Mouse (Mus musculus) heart, embryonic 16.5 days (tissue): ENCODE data around the gene Rnf214. TPM values are rescaled to one million over a fixed set of nuclear protein-coding genes. Genes with fewer than 3 reads are reported as not detected.
"Not testable (repeated sequence)": the region's sequence is repeated elsewhere in the genome, so short reads cannot be mapped to it uniquely, and the experiment has no call there.

ENCODE experiments used
- ATAC-seq: fragments of 200-750 bp; cut with Nextera tagmentation; replicated peaks from 2 replicates; pipeline ENCODE4 v1.8.0; 2017; ENCODE audit warnings: moderate number of reproducible peaks; ENCODE audit not compliant: insufficient read depth, low FRiP score; ENCODE audit errors: extremely low read depth
- H3K27ac ChIP-seq: fragments of 300-500 bp; sonication (generic); 2 replicates; pipeline ENCODE4 v1.5.1; 2014; ENCODE audit warnings: mild to moderate bottlenecking, low read length, control low read depth, moderate library complexity
- H3K27me3 ChIP-seq: fragments of 300-500 bp; sonication (generic); 2 replicates; pipeline ENCODE4 v1.6.1; 2014; ENCODE audit warnings: low read length, mixed read lengths; ENCODE audit not compliant: control insufficient read depth, insufficient read depth
- H3K36me3 ChIP-seq: fragments of 300-500 bp; sonication (generic); 2 replicates; pipeline ENCODE4 v1.6.1; 2014; ENCODE audit not compliant: control insufficient read depth, insufficient read depth
- H3K4me1 ChIP-seq: fragments of 300-500 bp; sonication (generic); 2 replicates; pipeline ENCODE4 v1.6.1; 2014; ENCODE audit warnings: low read length, mixed read lengths; ENCODE audit not compliant: control insufficient read depth, insufficient read depth
- H3K4me2 ChIP-seq: fragments of 300-500 bp; sonication (generic); 2 replicates; pipeline ENCODE4 v1.6.1; 2014; ENCODE audit warnings: low read depth, mild to moderate bottlenecking, control low read depth, low read length
- H3K4me3 ChIP-seq: fragments of 300-500 bp; sonication (generic); 2 replicates; pipeline ENCODE4 v1.5.1; 2014; ENCODE audit warnings: mild to moderate bottlenecking, control low read depth, low read length
- H3K9ac ChIP-seq: fragments of 300-500 bp; sonication (generic); 2 replicates; pipeline ENCODE4 v1.6.1; 2014; ENCODE audit warnings: low read length, control low read depth
- H3K9me3 ChIP-seq: fragments of 300-500 bp; sonication (generic); replicated peaks from 2 replicates; pipeline ENCODE4 v1.6.1; 2016; ENCODE audit warnings: low read length; ENCODE audit not compliant: control insufficient read depth
- WGBS: fragments of 180-500 bp; shearing (Covaris S2); extraction: QIAGEN DNeasy Blood & Tissue Kit; methylation state at CpG from one replicate; pipeline ENCODE4 v1.1.7; 2014; 5-methylcytosine and 5-hydroxymethylcytosine counted together
- polyA plus RNA-seq: library from polyadenylated mRNA; unstranded; fragments of >200 nt; fragmentation: Nextera tagmentation; extraction: Ambion mirVana; gene quantifications from 2 replicates; pipeline ENCODE4 v1.2.1, GENCODE M21; 2015

Gene Rnf214
- polyA plus RNA-seq, 1 experiment from 2014 or later, result 42.3 TPM

DNA sequence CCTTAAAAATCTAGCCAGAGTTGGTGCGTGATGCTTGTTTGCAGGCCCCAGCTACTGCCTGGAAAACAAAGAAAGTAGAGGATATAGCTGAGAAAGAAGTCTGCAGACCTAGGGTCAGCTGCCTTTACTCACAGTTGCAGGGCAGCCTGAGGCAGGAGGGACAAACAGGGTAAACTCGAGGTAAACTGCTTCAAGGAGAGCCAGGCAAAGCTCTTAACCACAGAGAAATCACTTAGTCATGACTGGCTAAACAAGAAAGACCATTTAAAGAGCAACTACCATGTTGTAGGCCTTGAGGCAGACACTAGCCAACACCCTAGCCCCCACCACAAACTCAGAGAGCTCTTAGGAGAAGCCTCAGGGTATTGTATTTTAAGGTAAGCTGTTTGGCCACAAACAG, 60.5 kb downstream of the Rnf214 start:
- 64% methylated on average over 2 of the region's 2 CpGs for WGBS
- not testable (repeated sequence) for H3K27me3 ChIP-seq, H3K4me3 ChIP-seq, H3K9ac ChIP-seq, H3K27ac ChIP-seq, H3K4me2 ChIP-seq, H3K36me3 ChIP-seq, ATAC-seq, H3K9me3 ChIP-seq
- H3K4me1 ChIP-seq, result peaks cover 33% of the 10 kb centered on the region

DNA sequence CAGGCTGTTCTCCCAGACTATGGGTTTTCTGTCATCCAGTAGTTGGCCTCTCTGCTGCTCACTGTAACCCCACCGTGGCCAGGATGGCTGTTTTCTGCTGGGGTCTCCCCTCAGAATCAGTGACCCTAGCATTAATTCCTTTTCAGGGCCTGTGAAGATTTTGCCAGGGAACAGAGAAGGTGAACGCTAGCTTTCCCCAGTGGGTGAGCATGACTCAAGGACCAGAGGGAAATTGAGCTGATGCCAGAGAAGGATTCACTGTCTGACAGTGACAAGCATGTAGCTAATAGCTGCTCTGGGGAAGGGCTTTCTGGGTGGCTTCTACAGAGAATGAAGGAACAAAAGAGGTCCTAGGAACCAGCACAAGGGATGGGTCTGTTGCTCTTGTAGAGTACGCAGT, 61.2 kb downstream of the Rnf214 start:
- H3K4me3 ChIP-seq, result no peak overlapping the region
- H3K27me3 ChIP-seq, result no peaks in the 10 kb centered on the region
- no peaks in the 10 kb centered on the region for H3K36me3 ChIP-seq
- H3K9ac ChIP-seq, result no peak overlapping the region
- H3K27ac ChIP-seq, result no peak overlapping the region
- H3K4me1 ChIP-seq, result peaks cover 33% of the 10 kb centered on the region
- no peak overlapping the region for H3K4me2 ChIP-seq
- H3K9me3 ChIP-seq, result no peaks in the 10 kb centered on the region
- 93% methylated on average over 3 of the region's 3 CpGs for WGBS
- ATAC-seq, result no peak

DNA sequence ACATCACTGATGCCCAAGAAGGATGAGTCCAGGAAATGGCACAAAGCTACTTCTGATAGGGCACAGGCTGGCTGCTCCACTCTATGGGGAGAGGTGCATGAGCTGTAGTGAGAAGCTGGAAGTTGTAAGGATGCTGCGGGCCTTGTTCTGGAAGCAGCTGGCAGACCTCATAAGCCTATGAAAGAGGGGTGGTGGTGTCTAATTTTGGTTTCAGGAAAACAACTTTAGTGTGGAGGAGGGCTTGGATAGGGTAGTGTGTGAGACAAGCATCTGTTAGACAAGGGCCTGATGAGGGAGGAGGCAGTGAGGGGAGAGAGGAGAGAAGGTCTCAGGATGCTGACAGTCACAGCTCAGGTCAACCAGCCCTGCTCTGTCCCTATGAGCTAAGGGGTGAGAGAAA, 62.9 kb downstream of the Rnf214 start:
- no peak overlapping the region for H3K4me3 ChIP-seq
- ATAC-seq, result no peak
- H3K27me3 ChIP-seq, result no peaks in the 10 kb centered on the region
- H3K9ac ChIP-seq, result no peak overlapping the region
- H3K4me1 ChIP-seq, result peaks cover 29% of the 10 kb centered on the region
- H3K36me3 ChIP-seq, result no peaks in the 10 kb centered on the region
- WGBS, result 97% methylated on average over 1 of the region's 1 CpGs
- H3K4me2 ChIP-seq, result no peak overlapping the region
- H3K9me3 ChIP-seq, result no peaks in the 10 kb centered on the region
- H3K27ac ChIP-seq, result no peak overlapping the region

DNA sequence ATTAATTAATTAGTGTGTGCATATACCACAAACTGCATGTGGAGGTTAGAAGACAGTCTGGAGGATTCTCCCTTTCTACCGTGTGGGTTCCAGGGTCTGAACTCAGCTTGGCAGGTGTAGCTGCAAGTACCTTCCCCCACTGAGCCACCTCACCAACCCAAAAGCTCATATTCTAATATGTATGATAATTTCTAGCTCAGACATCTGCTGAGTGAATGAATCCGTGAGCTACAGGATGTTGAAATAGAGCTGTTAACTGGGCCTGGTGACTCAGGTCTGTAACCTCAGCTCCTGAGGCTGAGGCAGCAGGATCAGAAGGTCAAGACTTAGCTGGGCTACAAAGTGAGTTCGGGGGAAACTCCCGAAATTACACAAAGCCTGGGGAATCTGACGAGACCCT, 63.7 kb downstream of the Rnf214 start:
- 85% methylated on average over 5 of the region's 5 CpGs for WGBS
- Histone ChIP-seq H3K4me2 (no peak overlapping the region), H3K4me3 (no peak overlapping the region), H3K9me3 (no peaks in the 10 kb centered on the region), H3K36me3 (no peaks in the 10 kb centered on the region), H3K27me3 (no peaks in the 10 kb centered on the region), H3K4me1 (peaks cover 24% of the 10 kb centered on the region), H3K27ac (no peak overlapping the region), H3K9ac (no peak overlapping the region)
- ATAC-seq, result no peak

DNA sequence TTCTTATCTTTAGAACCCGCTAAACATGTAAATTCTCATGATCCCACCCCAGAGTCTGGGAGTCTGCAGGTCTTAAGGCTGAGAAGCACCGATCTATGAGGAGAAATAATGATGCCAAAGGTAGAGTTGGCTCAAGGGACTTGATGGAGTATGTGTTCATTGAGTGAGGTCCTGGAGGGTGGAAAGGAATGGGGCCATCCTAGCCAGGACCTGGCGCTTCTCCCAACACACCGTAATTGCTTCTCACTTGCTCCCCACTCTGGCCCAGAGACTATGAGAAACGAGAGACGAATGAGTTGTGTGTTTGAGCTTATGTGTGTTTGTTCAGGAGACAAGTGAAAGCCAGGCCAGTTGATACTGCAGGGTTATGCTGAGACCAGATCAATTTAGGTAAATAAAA, 65.3 kb downstream of the Rnf214 start:
- Histone ChIP-seq H3K4me3 (no peak overlapping the region), H3K9ac (no peak overlapping the region), H3K4me1 (peaks cover 25% of the 10 kb centered on the region), H3K36me3 (no peaks in the 10 kb centered on the region), H3K27me3 (no peaks in the 10 kb centered on the region), H3K4me2 (no peak overlapping the region), H3K9me3 (no peaks in the 10 kb centered on the region), H3K27ac (no peak overlapping the region)
- WGBS, result 80% methylated on average over 6 of the region's 6 CpGs
- no peak for ATAC-seq

DNA sequence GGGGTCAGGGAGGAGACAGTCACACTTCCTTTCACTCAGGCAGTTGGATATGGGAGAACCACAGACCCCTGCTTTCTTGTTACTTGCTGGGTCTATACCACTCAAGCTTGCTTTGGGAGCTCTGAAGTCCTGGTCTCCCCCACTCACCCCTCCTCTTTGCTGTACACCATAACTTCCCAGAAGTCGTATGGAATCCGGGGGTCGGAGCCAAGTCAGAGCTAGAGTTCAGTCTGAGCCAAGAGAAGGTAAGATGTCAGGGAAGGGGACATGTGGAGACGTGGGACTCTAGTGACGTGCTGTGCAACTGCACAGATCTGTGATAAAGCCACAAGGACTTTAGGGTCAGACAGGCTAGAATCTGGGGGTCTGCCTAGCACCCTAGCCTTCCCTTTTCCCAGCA, 66.4 kb downstream of the Rnf214 start:
- H3K9me3 ChIP-seq, result no peaks in the 10 kb centered on the region
- no peaks in the 10 kb centered on the region for H3K36me3 ChIP-seq
- peak overlapping the region; percentile 85 for H3K9ac ChIP-seq
- peak overlapping the region; percentile 73 for H3K4me3 ChIP-seq
- peaks cover 25% of the 10 kb centered on the region for H3K4me1 ChIP-seq
- H3K4me2 ChIP-seq, result peak overlapping the region; percentile 78
- H3K27ac ChIP-seq, result peak overlapping the region; percentile 12
- 21% methylated on average over 5 of the region's 5 CpGs for WGBS
- ATAC-seq, result peak; percentile 17
- H3K27me3 ChIP-seq, result no peaks in the 10 kb centered on the region

DNA sequence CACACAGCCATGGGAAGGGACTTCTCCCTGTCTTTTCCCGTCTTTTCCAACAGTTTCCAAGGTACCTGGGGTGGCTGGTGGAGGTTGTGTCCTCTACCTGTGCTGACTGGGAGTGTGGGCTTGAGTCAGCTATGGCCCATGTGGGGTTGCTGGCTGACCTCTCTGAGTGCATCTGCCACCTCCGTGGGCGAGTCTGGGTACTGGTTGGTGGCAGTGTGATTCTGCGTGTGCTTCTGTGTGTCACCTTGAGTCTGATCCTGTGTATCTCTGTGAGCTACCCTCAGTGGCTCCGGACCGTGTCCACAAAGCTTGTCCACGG, 66.8 kb downstream of the Rnf214 start:
- peak overlapping the region; percentile 12 for H3K27ac ChIP-seq
- H3K9me3 ChIP-seq, result no peaks in the 10 kb centered on the region
- no peaks in the 10 kb centered on the region for H3K36me3 ChIP-seq
- peak; percentile 7; the same call in 1 of the 2 replicates for ATAC-seq
- no peaks in the 10 kb centered on the region for H3K27me3 ChIP-seq
- peak overlapping the region; percentile 85 for H3K9ac ChIP-seq
- peaks cover 25% of the 10 kb centered on the region for H3K4me1 ChIP-seq
- H3K4me2 ChIP-seq, result peak overlapping the region; percentile 78
- 44% methylated on average over 7 of the region's 7 CpGs for WGBS
- peak overlapping the region; percentile 73 for H3K4me3 ChIP-seq

DNA sequence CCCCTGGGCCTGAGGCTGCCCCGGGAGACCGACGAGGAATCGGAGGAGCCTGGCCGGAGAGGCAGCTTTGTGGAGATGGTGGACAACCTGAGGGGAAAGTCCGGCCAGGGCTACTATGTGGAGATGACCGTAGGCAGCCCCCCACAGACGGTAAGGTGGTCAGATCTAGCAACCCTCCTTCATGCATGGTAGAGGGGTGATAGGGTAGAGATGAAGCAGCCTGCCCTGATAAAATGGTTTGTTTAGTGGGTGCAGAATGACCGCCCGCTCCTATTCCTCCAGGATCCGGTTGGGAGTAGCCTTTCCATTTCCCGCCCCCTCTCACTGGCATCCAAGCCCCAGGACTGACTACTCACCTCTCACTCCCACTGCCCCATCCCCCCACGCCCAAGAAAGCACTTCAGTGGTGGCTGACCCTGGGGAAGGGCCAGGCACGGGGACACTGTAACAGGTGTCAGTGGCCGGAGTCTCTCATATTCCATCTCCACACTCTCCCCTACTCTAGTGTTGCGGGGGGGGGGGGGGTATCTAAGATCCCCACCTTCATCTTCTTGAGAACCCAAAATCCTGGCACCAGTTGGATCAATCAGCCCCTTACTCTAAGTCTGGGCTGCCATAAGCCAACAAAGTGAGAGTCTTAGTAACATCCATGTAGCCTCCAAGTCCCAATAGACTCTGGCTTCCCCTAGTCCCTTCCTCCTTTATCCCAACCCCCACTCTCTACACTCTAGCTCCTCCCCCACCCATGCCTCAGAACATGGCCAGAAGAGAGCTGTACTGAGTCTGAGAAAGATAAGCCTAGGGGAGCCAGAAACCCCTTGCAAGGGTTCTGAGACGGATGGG, 67.4 kb downstream of the Rnf214 start:
- peak overlapping the region; percentile 85 for H3K9ac ChIP-seq
- peak overlapping the region; percentile 60 for H3K27ac ChIP-seq
- peak overlapping the region; percentile 78 for H3K4me2 ChIP-seq
- H3K9me3 ChIP-seq, result no peaks in the 10 kb centered on the region
- H3K36me3 ChIP-seq, result no peaks in the 10 kb centered on the region
- ATAC-seq, result peak; percentile 19; the same call in 1 of the 2 replicates
- H3K4me1 ChIP-seq, result peaks cover 25% of the 10 kb centered on the region
- WGBS, result 7% methylated on average over 16 of the region's 17 CpGs
- peak overlapping the region; percentile 73 for H3K4me3 ChIP-seq
- no peaks in the 10 kb centered on the region for H3K27me3 ChIP-seq

DNA sequence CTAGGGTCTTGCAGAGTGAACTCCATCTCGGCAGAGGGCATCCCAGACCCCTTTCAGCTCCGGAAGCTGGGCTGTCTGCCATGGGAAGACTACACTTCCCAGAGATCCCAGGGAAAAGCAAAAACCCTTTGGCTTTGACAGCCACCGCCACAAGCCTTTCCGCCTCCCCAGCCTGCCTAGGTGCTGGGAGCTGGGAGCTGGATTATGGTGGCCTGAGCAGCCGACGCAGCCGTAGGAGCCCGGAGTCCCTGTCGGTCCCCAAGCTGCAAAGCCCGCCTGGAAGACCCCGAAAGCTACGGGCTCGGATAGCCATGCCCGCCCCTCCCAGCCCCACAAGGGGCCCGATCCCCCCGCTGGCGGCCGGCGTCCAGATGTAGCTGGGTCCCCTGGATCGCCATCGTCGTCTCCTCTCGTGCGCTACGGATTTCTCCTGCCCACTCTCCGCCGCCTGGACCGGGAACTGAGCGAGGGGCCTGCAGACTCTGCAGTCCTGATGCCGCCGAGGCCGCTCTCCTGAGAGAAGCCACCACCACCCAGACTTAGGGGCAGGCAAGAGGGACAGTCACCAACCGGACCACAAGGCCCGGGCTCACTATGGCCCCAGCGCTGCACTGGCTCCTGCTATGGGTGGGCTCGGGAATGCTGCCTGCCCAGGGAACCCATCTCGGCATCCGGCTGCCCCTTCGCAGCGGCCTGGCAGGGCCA, 68.1 kb downstream of the Rnf214 start, which contains the start of gene Bace1:
Bace1 (plus strand) TSS at position 147 of the 705 bp plus-strand sequence.
- Histone ChIP-seq H3K9ac (peak within 1 kb of the TSS; percentile 85), H3K4me3 (peak within 1 kb of the TSS; percentile 73), H3K4me1 (peaks cover 25% of the 10 kb centered on the region), H3K36me3 (no peaks in the 10 kb centered on the region), H3K9me3 (no peaks in the 10 kb centered on the region), H3K27ac (peak within 1 kb of the TSS; percentile 60), H3K4me2 (peak within 1 kb of the TSS; percentile 78), H3K27me3 (no peaks in the 10 kb centered on the region)
- under 1% methylated on average over 40 of the region's 40 CpGs for WGBS
- peak; percentile 61 for ATAC-seq
